Mouse (Mus musculus) spleen, adult 2 months (tissue): ENCODE results near the gene Nfia. TPM values are rescaled to one million over a fixed set of nuclear protein-coding genes. Genes with fewer than 3 reads are reported as not detected.

Source experiments
- DNase-seq, 2 experiments: peaks; one replicate each; pipeline versions ENCODE4 v3.0.0 to v3.0.0-alpha.2; 2012 to 2021; ENCODE audit warnings: low spot score in 2 of 2, low read depth in 1 of 2
- H3K27ac ChIP-seq: fragments of 200-500 bp; 2 replicates; pipeline ENCODE4 v1.5.1; 2012; ENCODE audit warnings: low read length, inconsistent platforms; ENCODE audit not compliant: insufficient read depth
- H3K27me3 ChIP-seq: fragments of 200-500 bp; 2 replicates; pipeline ENCODE4 v1.6.1; 2012; ENCODE audit warnings: mild to moderate bottlenecking, moderate library complexity, low read length, inconsistent platforms; ENCODE audit not compliant: control insufficient read depth, insufficient read depth
- H3K36me3 ChIP-seq: fragments of 200-500 bp; 2 replicates; pipeline ENCODE4 v1.6.1; 2012; ENCODE audit warnings: mild to moderate bottlenecking, low read length, inconsistent platforms; ENCODE audit not compliant: control insufficient read depth, insufficient read depth
- H3K4me1 ChIP-seq: fragments of 200-500 bp; 2 replicates; pipeline ENCODE4 v1.6.1; 2011; ENCODE audit warnings: inconsistent platforms; ENCODE audit not compliant: control insufficient read depth, insufficient read depth, insufficient read length
- H3K4me3 ChIP-seq: fragments of 200-500 bp; 2 replicates; pipeline ENCODE4 v1.5.1; 2011; ENCODE audit warnings: mild to moderate bottlenecking, inconsistent platforms; ENCODE audit not compliant: insufficient read depth, insufficient read length; ENCODE audit errors: extremely low read depth
- CTCF ChIP-seq: fragments of 200-500 bp; IDR thresholded peaks from 2 replicates; pipeline ENCODE4 v1.5.1; 2011; ENCODE audit warnings: mild to moderate bottlenecking, inconsistent platforms; ENCODE audit not compliant: insufficient read depth, insufficient read length, insufficient replicate concordance; ENCODE audit errors: extremely low read depth
- POLR2A ChIP-seq: fragments of 200-500 bp; IDR thresholded peaks from 2 replicates; pipeline ENCODE4 v1.6.1; 2011; ENCODE audit warnings: low read depth, low read length, inconsistent platforms
- WGBS: fragments of 180-500 bp; shearing (Covaris S2); methylation state at CpG from one replicate; pipeline ENCODE4 v1.1.7; 2018; 5-methylcytosine and 5-hydroxymethylcytosine counted together
- polyA plus RNA-seq: library from polyadenylated mRNA; depleted of rRNA; stranded (reverse); fragments of >200 nt; gene quantifications from 2 replicates; pipeline ENCODE4 v1.2.3, GENCODE M21; 2012

Gene Nfia
- polyA plus RNA-seq, 1 experiment = 10.3 TPM

DNA sequence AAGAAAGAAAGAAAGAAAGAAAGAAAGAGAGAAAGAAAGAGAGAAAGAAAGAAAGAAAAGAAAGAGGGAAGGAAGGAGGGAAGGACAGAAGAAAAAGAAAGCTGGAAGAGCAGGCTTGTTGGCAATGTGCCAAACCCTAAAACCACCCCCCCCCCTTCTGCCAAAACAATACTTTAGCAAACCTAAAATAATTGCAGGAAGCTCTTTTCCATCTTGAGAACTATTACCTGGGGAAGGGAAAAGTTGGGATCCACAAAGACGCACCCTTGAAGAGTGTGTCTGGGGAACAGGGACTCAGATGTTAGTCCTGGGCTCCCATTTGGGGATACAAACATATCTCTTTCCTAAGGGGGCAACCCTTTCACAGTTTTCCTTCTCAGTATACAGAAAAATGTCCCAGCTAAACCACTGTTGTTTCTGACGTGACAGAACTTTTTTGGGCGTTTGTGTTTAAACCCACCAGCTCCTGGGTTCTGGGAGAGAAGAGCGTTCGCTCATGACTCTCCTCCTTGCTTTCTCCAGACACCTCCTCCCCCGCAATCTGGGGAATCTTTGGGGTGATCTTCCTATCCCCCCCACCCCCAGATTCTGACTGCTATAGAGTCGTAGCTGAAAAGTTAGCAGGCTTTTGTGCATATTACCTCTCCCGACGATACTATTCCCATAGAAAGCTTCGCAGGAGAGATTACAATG lies 4.0 kb downstream of the Nfia start:
- H3K27me3 ChIP-seq = peaks cover 28% of the 10 kb centered on the region

DNA sequence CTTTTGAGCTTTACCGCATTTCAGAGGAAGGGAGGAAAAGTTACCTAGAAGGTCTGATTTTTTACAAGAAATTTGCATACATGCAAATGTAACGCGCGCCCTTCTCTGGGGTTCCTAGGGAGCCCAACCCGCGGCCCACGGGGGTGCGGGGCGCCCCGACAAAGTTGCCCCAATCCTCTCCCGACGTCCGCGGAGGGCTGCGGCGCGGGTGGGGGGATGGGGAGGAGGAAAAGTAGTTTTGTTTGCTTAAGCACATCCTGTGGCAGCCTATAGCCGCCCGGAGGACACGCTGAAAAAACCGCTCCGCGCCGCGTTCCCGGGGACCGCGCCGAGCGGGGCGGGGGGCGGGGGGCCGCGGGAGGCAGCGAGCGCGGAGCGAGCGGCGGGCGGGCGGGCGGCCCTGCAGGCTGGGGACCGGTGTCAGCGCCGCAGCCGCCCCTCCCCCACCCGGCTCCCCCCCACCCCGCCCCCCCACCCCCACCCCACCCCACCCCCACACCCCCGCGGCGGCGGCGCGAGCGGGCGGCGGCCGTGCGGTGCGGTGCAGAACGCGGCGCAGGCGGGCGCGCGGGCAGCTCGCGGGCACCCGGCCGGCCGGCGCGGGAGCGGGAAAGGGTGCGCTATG lies 4.7 kb downstream of the Nfia start:
- Histone ChIP-seq H3K27me3 (peaks cover 28% of the 10 kb centered on the region), H3K27ac (peak overlapping the region; percentile 59), H3K4me3 (peak overlapping the region; percentile 66), H3K36me3 (no peaks in the 10 kb centered on the region), H3K4me1 (peaks cover 2% of the 10 kb centered on the region)
- TF ChIP-seq POLR2A = no peak
- no peak for TF ChIP-seq CTCF
- DNase-seq = peak in 1 of 2 experiments; percentile 30
- under 1% methylated on average over 56 of the region's 77 CpGs for WGBS

More for the DNA sequence above, 4.0 kb downstream of the Nfia start:
- WGBS = 5% methylated on average over 10 of the region's 10 CpGs
- Histone ChIP-seq H3K4me3 (peak overlapping the region; percentile 61), H3K4me1 (peaks cover 2% of the 10 kb centered on the region), H3K27ac (peak overlapping the region; percentile 27), H3K36me3 (no peaks in the 10 kb centered on the region)
- TF ChIP-seq CTCF (no peak), POLR2A (no peak)
- no peak for DNase-seq

DNA sequence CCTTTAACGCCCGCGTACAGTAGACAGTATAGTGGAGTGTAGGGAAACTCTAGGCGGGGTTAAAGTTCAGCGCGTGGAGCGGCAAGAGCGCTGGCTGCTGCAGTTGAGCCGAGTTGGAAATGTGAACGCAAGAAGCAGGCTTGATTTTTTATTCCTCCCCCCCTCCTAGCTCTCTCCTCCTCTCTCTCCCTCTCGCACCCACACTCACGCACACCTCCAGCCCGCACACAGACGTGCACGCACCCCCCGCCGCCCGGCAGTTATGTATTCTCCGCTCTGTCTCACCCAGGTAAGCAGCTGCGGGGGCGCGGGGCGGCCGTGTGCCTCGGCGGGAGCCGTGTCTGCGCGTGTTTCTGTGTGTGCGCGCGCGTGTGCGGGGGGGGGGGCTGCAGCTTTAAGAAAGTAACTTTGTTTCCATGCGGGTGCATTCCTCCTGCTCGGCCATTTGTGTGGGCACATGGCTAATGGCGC lies 5.2 kb downstream of the Nfia start, which contains the start of gene E130114P18Rik:
E130114P18Rik (minus strand) TSS at position 373 of the 471 bp plus-strand sequence.
- peaks cover 28% of the 10 kb centered on the region for H3K27me3 ChIP-seq
- under 1% methylated on average over 37 of the region's 37 CpGs for WGBS
- no peak for TF ChIP-seq CTCF
- TF ChIP-seq POLR2A = no peak
- no peaks in the 10 kb centered on the region for H3K36me3 ChIP-seq
- H3K27ac ChIP-seq = peak within 1 kb of the TSS; percentile 59
- H3K4me1 ChIP-seq = peaks cover 2% of the 10 kb centered on the region
- H3K4me3 ChIP-seq = peak within 1 kb of the TSS; percentile 66
- peak in 1 of 2 experiments; percentile 13 for DNase-seq

DNA sequence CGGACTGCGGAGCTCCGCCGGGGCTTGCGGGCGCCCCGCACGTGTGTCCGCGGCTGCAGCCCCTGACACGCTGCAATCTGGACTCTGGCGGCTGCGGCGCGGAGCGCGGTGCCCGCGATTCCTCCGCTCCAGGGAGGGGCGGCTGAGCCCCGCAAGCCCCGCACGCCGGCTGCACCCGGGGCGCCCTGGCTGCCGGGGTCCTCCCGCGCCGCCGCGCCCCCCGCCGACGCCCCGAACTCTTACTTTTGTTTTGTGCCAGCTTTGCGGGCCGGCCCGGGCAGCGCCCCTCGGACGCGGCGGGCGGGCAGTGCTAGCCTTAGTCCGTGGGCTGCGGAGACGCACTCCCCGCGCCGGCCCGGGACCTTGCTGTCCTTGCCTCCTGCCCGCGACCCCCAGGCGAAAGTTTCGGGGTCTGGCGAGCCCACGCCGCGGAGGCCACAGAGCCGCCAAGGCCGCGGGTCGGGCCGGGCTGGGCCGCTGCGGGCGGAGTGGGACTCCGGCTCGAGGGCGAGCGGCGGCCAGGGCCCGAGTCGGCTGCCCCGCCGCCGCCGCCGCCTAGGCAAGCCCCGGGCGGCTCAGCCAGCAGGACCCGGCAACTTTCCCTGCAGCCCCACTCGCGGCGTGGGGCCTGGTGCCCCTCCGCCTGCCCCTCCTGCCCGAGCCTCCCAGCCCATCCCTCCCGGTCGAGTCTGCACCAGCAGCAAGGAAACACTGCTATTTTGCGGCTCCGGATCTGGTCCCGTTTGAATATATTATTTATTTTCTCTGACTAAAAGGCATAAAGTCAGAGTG lies 5.9 kb downstream of the Nfia start:
- no peak for DNase-seq
- peaks cover 2% of the 10 kb centered on the region for H3K4me1 ChIP-seq
- TF ChIP-seq POLR2A (no peak), CTCF (no peak)
- H3K27ac ChIP-seq = peak overlapping the region; percentile 59
- H3K36me3 ChIP-seq = no peaks in the 10 kb centered on the region
- WGBS = 1% methylated on average over 94 of the region's 94 CpGs
- peak overlapping the region; percentile 66 for H3K4me3 ChIP-seq
- H3K27me3 ChIP-seq = peaks cover 28% of the 10 kb centered on the region

DNA sequence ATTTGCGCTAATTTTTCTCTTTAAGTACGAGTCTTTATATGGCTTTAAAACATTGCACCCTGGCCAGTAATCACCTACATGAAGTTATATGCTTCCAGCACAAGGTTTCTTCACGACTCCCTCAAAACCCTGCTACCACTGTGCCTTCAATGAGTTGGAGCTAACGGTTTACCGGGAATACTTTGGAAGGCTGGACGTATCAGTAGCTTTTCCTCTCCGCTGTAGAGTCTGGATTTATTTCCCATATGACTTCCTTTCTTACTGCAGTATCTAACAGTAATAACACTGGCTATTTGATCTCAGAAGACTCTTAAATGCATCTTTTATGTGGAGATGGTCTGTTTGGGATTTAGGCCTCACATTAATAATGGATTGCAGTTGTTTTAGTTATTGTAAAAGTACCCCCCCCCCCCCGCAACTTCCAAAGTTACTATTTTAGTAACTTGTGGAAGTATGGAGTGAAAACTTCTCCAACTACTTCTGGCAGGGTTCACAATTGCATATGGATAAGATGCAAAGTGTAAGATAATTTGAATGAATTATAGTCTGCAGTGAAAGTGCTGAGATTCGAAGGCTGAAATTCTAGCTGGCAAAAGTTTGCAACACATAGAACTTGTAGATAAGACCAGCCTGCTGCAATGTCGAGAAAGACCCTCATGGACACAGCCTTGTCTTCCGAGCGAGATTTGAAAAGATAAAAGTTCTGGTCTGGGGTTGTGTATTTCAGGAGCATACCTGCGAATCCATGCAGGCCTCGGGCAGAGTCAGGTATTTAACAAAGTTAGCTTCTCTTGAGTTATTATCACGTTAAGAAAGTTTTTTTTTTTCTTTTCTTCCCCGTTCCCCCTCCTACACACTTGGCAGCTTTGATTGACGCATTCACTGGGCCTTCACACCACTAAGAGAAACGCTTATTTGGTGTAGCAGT lies 6.7 kb downstream of the Nfia start:
- DNase-seq = no peak

DNA sequence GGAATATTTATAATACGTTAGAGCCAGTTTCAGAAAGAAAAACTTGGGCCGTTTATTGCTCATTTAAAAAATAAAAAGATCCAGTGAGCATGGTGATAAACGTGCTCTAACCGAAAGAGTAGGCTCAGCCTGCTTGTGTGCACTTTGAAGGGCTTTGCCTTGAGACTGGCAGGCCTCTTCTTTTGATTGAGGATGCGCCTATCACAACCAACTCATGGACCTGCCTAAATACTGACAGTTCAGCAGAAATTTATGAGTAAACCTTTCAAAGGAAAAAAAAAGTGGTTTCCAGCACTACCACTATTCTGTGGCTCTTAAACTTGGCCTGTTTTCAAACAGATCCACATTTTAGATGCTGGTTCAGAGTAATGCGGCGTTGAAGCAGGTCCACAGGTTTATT lies 7.5 kb downstream of the Nfia start:
- H3K27ac ChIP-seq = 0 out of 2 replicates have a peak overlapping the region, but pooled peaks have one; percentile 15
- WGBS = 82% methylated on average over 7 of the region's 7 CpGs
- H3K4me3 ChIP-seq = no peak overlapping the region
- no peaks in the 10 kb centered on the region for H3K36me3 ChIP-seq
- no peak for DNase-seq
- TF ChIP-seq POLR2A (no peak), CTCF (no peak)
- H3K4me1 ChIP-seq = peaks cover 2% of the 10 kb centered on the region
- peaks cover 27% of the 10 kb centered on the region for H3K27me3 ChIP-seq

More for the DNA sequence above, 6.7 kb downstream of the Nfia start:
- no peaks in the 10 kb centered on the region for H3K36me3 ChIP-seq
- peaks cover 28% of the 10 kb centered on the region for H3K27me3 ChIP-seq
- TF ChIP-seq POLR2A (no peak), CTCF (no peak)
- no peak overlapping the region for H3K27ac ChIP-seq
- H3K4me3 ChIP-seq = peak overlapping the region; percentile 66; the same call in 1 of the 2 replicates
- 61% methylated on average over 18 of the region's 18 CpGs for WGBS
- peaks cover 2% of the 10 kb centered on the region for H3K4me1 ChIP-seq
